Comparison of ENCODE assay signal across 29 mouse cellular contexts in the genomic region with DNA sequence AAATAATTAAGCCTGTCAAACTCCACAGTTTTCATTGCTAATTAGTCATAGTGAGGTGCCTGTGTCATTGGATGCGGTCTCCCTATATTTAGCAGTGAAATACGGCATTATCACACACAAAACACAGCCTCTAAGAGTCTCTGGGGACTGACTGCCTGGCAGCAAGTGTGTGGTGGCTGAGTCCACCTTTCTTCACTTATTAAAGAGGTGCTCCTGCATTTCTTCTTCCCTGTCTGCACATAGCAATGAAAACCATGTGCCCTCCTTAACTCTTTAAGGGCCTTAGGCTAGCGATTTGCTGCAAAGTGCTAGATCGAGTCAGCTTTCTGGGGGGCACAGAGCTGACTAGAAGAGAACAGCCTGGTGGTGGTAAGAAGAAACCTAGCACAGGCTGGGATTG.
A peak's percentile ranks its signal among the peaks of the same experiment; 100 is the strongest.
DNase-seq lines count a peak whose midpoint lies in the region; ATAC-seq and TF ChIP-seq lines count a peak whose summit lies in the region.
"Had no signal": no experiment of that assay in that cellular context is flagged by ENCODE, and none has a peak within 500 bp of the region (broad histone marks: within the 10 kb centered on the region; RNA-seq: fewer than 3 reads in every experiment).

No protein-coding gene starts in this region.

- peaks cover 4% of the 10 kb centered on the region; the same call in 1 of the 2 replicates for H3K4me1 ChIP-seq in heart, embryonic 13.5 days
- H3K4me1 ChIP-seq in heart, adult 2 months (ENCODE audit: control insufficient read depth, insufficient read depth, low read length), result no peaks in the 10 kb centered on the region
- H3K4me1 ChIP-seq in midbrain, embryonic 14.5 days (ENCODE audit: control insufficient read depth, insufficient read depth, low read length), result no peaks in the 10 kb centered on the region
- H3K4me1 ChIP-seq in midbrain, embryonic 10.5 days, result no peaks in the 10 kb centered on the region
- H3K4me1 ChIP-seq in intestine, embryonic 16.5 days (ENCODE audit: control insufficient read depth, insufficient read depth, low read length), result no peaks in the 10 kb centered on the region
- H3K4me1 ChIP-seq: hindbrain, embryonic 10.5 days; intestine, embryonic 15.5 days; midbrain, embryonic 12.5 days had no signal

- no peak for TF ChIP-seq CTCF in heart, adult 2 months (IDR thresholded peaks at IDR 0.05)
- TF ChIP-seq CTCF in brain, embryonic 14.5 days (IDR thresholded peaks at IDR 0.05; ENCODE audit: borderline replicate concordance, extremely low read depth, insufficient read depth, insufficient read length), result no peak

- no peak overlapping the region for H3K4me2 ChIP-seq in heart, embryonic 13.5 days
- H3K4me2 ChIP-seq in midbrain, embryonic 14.5 days (ENCODE audit: low read length), result no peak overlapping the region
- H3K4me2 ChIP-seq in intestine, embryonic 16.5 days (ENCODE audit: low read depth, low read length), result no peak overlapping the region
- H3K4me2 ChIP-seq: intestine, embryonic 15.5 days; midbrain, embryonic 12.5 days had no signal

- TF ChIP-seq POLR2A in heart, adult 2 months (IDR thresholded peaks at IDR 0.05; ENCODE audit: insufficient read depth, low read depth, low read length), result no peak
- no peak for TF ChIP-seq POLR2A in brain, embryonic 14.5 days (IDR thresholded peaks at IDR 0.05; ENCODE audit: borderline replicate concordance, extremely low read depth, insufficient read depth, insufficient read length, poor library complexity, severe bottlenecking)

- 0 out of 2 replicates have a peak, but pooled peaks have one; percentile 31 for ATAC-seq in heart, embryonic 13.5 days (ENCODE audit: extremely low read depth, insufficient number of reproducible peaks, low FRiP score, low TSS enrichment)
- ATAC-seq in midbrain, embryonic 14.5 days (ENCODE audit: low FRiP score, low TSS enrichment), result no peak
- ATAC-seq in intestine, embryonic 16.5 days, result no peak
- ATAC-seq: forebrain, embryonic 16.5 days; hindbrain, postnatal 0 days; intestine, embryonic 15.5 days had no signal

- 39% methylated on average over 4 of the region's 4 CpGs for WGBS in heart, embryonic 13.5 days
- 44% methylated on average over 4 of the region's 4 CpGs for WGBS in heart, adult 2 months
- 75% methylated on average over 4 of the region's 4 CpGs for WGBS in midbrain, embryonic 14.5 days
- 88% methylated on average over 4 of the region's 4 CpGs for WGBS in midbrain, embryonic 10.5 days
- 83% methylated on average over 4 of the region's 4 CpGs for WGBS in intestine, embryonic 16.5 days

- H3K4me3 ChIP-seq in heart, embryonic 13.5 days, result no peak overlapping the region
- no peak overlapping the region for H3K4me3 ChIP-seq in heart, adult 2 months
- H3K4me3 ChIP-seq in midbrain, embryonic 14.5 days (replicated peaks; ENCODE audit: low read depth, low read length), result no peak overlapping the region
- H3K4me3 ChIP-seq in midbrain, embryonic 10.5 days, result no peak overlapping the region
- H3K4me3 ChIP-seq in intestine, embryonic 16.5 days (ENCODE audit: low read length), result no peak overlapping the region
- H3K4me3 ChIP-seq: erythroblast, embryonic 14.5 days; hindbrain, embryonic 10.5 days; intestine, embryonic 15.5 days; midbrain, embryonic 12.5 days had no signal

- H3K79me2 ChIP-seq in heart, adult 2 months (replicated peaks; ENCODE audit: control insufficient read depth, insufficient read depth, low read length), result no peaks in the 10 kb centered on the region

- intact Hi-C loops in heart, adult 2 months (cut with DNase I), result no loop called here

- DNase-seq in heart, adult 2 months, result no peak
- peak; percentile 2 for DNase-seq in midbrain, embryonic 14.5 days
- no peak for DNase-seq in midbrain, embryonic 10.5 days (ENCODE audit: low spot score)
- peak; percentile 6 for DNase-seq in brain, embryonic 14.5 days (ENCODE audit: low read depth)
- DNase-seq in forelimb bud, embryonic 11.5 days (ENCODE audit: low read depth, low spot score), result peak; percentile 47
- DNase-seq: adrenal gland, postnatal 25 days; B cell, adult 2 months; cerebellum, adult 18-20 months; cerebellum, postnatal 10 days; gastrocnemius, postnatal 10 days; kidney, adult 9 months; kidney, postnatal 10 days; layer of hippocampus, postnatal 36 days; left cerebral cortex, postnatal 4 days; liver; lung, adult 2 months; lung, postnatal 10 days; right cerebral cortex, postnatal 14 days; thymus, postnatal 4 days had no signal

- no peak for TF ChIP-seq EP300 in heart, adult 2 months (IDR thresholded peaks at IDR 0.05; ENCODE audit: insufficient read depth, low read depth, low read length)

- H3K9ac ChIP-seq in heart, embryonic 13.5 days, result no peak overlapping the region
- H3K9ac ChIP-seq in heart, adult 2 months (ENCODE audit: low read depth, low read length), result no peak overlapping the region
- H3K9ac ChIP-seq in midbrain, embryonic 14.5 days (replicated peaks; ENCODE audit: low read length), result no peak overlapping the region
- H3K9ac ChIP-seq in intestine, embryonic 16.5 days (ENCODE audit: low read depth, low read length), result no peak overlapping the region
- H3K9ac ChIP-seq: intestine, embryonic 15.5 days; liver, embryonic 14.5 days; midbrain, embryonic 12.5 days had no signal

- H3K9me3 ChIP-seq in heart, embryonic 13.5 days, result no peaks in the 10 kb centered on the region
- no peaks in the 10 kb centered on the region for H3K9me3 ChIP-seq in midbrain, embryonic 14.5 days (ENCODE audit: control insufficient read depth, low read length)
- no peaks in the 10 kb centered on the region for H3K9me3 ChIP-seq in midbrain, embryonic 10.5 days (replicated peaks)
- H3K9me3 ChIP-seq in intestine, embryonic 16.5 days (ENCODE audit: control insufficient read depth, low read length), result no peaks in the 10 kb centered on the region
- H3K9me3 ChIP-seq: hindbrain, embryonic 10.5 days; intestine, embryonic 15.5 days; midbrain, embryonic 12.5 days had no signal

- H3K36me3 ChIP-seq in heart, embryonic 13.5 days, result no peaks in the 10 kb centered on the region
- no peaks in the 10 kb centered on the region for H3K36me3 ChIP-seq in heart, adult 2 months (ENCODE audit: control insufficient read depth, insufficient read depth, low read length)
- no peaks in the 10 kb centered on the region for H3K36me3 ChIP-seq in midbrain, embryonic 14.5 days (ENCODE audit: control insufficient read depth, insufficient read depth, low read length)
- H3K36me3 ChIP-seq in midbrain, embryonic 10.5 days, result no peaks in the 10 kb centered on the region
- no peaks in the 10 kb centered on the region for H3K36me3 ChIP-seq in intestine, embryonic 16.5 days (ENCODE audit: control insufficient read depth, insufficient read depth, low read length)
- H3K36me3 ChIP-seq: hindbrain, embryonic 10.5 days; intestine, embryonic 15.5 days; midbrain, embryonic 12.5 days had no signal

- H3K27ac ChIP-seq in heart, embryonic 13.5 days (replicated peaks), result no peak overlapping the region
- H3K27ac ChIP-seq in heart, adult 2 months, result no peak overlapping the region
- no peak overlapping the region for H3K27ac ChIP-seq in midbrain, embryonic 14.5 days (replicated peaks; ENCODE audit: low read depth, low read length)
- H3K27ac ChIP-seq in midbrain, embryonic 10.5 days (replicated peaks), result no peak overlapping the region
- H3K27ac ChIP-seq in intestine, embryonic 16.5 days (ENCODE audit: low read length), result no peak overlapping the region
- H3K27ac ChIP-seq: hindbrain, embryonic 10.5 days; hindbrain, postnatal 0 days; intestine, embryonic 15.5 days; liver, embryonic 14.5 days; macrophage; midbrain, embryonic 12.5 days had no signal

- H3K27me3 ChIP-seq in heart, embryonic 13.5 days (replicated peaks), result no peaks in the 10 kb centered on the region
- no peaks in the 10 kb centered on the region for H3K27me3 ChIP-seq in heart, adult 2 months (ENCODE audit: control insufficient read depth, insufficient read depth, low read length)
- no peaks in the 10 kb centered on the region for H3K27me3 ChIP-seq in midbrain, embryonic 14.5 days (ENCODE audit: control insufficient read depth, insufficient read depth, low read length)
- H3K27me3 ChIP-seq in midbrain, embryonic 10.5 days (ENCODE audit: low read depth, poor library complexity, severe bottlenecking), result no peaks in the 10 kb centered on the region
- H3K27me3 ChIP-seq in intestine, embryonic 16.5 days (replicated peaks; ENCODE audit: control insufficient read depth, insufficient read depth, low read length), result no peaks in the 10 kb centered on the region
- H3K27me3 ChIP-seq: intestine, embryonic 15.5 days; midbrain, embryonic 12.5 days had no signal

Comparison
In these comparisons a context has a peak if more than half of its experiments do, and no peak if none do; other contexts are left out.
1. DNase-seq: peak in midbrain, embryonic 14.5 days (single experiment), brain, embryonic 14.5 days (single experiment) and forelimb bud, embryonic 11.5 days (single experiment); none in heart, adult 2 months (0 of 2) and midbrain, embryonic 10.5 days (single experiment).